Mouse (Mus musculus) monocyte, adult 5-6 weeks (primary cell): ENCODE results near the gene Dusp7. TPM values are rescaled to one million over a fixed set of nuclear protein-coding genes. Genes with fewer than 3 reads are reported as not detected.

Experiments used
- ATAC-seq: fragments of 153-309, 156-312 bp; replicated peaks from 2 replicates; pipeline ENCODE4 v1.8.0; 2017; ENCODE audit warnings: mild to moderate bottlenecking; ENCODE audit not compliant: low TSS enrichment, insufficient number of reproducible peaks, severe bottlenecking, poor library complexity, low FRiP score
- total RNA-seq: library from RNA; stranded (forward); fragments of 200-1000, 200-491, 200-594 nt; gene quantifications from 3 replicates; pipeline ENCODE4 v1.2.3, GENCODE M21; 2017

Dusp7 gene
- 8.7 to 21.2 TPM (median 12.2 TPM) in 3 replicates for total RNA-seq

DNA sequence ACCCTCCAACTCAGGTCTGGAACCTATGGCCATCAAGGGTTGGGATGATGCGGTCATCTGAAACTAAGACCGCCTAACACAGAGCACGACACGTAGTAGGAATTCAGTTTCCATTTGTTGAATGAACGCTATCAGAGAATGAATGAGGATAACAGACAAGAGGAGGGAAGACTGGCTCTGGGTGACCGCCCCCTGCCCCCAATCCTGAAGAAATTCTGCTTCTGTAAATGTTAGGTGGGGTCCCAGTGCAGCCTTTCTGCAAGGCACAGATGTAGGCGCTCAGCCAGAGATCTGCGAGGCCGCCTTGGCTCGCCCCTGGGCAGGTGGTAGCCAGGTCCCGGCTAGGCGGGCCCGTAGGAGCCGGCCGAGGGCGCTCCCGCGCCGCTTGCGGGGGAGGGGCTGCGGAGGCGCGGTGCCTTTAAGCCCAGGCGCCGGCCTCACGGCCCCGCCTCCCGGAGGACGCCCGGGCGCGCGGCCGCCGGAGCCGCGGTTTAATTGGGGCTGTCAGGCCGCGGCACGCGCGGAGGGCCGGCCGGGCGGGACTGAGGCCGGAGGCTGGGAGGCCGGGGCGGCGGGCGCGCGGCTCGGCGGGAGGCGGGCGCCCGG lies at the start of gene Dusp7:
Gene Dusp7, plus strand, starts transcription at position 521 of the 606 bp plus-strand sequence.
- ATAC-seq = no peak

DNA sequence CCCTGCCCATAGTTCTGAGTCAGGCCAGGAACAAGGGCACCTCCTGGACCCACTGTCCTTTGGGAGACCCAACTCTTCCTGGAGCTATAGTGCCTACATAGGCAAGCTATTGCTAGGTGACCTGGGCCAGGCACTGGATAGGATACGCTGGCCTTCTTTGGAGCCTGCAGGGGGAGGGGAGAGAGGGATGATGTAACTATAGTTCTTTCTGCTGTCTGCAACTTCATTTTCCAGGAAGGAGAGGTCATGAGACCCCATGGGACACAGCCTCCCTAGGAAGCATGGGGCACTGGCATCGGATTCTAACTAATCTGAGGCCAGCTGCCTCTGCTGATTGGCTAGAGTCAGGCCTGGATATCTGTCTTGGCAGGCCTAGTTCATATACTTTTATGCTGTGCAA lies 49.3 kb upstream of the Dusp7 start:
- no peak for ATAC-seq

GRCm38 (mm10) chr9:106322497-106322896 lies 45.9 kb upstream of the Dusp7 start:
- ATAC-seq = no peak

DNA sequence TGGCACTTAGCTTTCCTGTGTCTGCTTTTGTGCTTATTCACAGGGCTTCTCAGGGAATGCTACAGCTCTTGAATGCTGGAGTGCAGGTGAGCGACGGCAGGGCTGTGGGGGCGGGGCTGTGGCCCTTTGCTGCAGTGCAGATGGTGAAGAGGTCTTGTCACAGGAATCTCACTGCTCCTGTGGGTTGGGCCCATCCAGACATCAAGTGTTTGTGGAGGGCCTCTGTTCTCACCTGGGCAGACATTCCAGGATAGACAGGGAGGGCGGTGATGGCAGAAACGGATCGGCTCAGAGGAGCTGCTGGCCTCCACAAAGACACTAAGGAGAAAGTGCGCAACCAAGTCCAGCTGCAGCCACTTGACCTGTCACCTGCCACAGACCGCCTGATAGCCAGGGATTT lies 42.2 kb upstream of the Dusp7 start:
- ATAC-seq = no peak

GRCm38 (mm10) chr9:106327125-106327809 lies 41.2 kb upstream of the Dusp7 start:
- ATAC-seq = no peak

DNA sequence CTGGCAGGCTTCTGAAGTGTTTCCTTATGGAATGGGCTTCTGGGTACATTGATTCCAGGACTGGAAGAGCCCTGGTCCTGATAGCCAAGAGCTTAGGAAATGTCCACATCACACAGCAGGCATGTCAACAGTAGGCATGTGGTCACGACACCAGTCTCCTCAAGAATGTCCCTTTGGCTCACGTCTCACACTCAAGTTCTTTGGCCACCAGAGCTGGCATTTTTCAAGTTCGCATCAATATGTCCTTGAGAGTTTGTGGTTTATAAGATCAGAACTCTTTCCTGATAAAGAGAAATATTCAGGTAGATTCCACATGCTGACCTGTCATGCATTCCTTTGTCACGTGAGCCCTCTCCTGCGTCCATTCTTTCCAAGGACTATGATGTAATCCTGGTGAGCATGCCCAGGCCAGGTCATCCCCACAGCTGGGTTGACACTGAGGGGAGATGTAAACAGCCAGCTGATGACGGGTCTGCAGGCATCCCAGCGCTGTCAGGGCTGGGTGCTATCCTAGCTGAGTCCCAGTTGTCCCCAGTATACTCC lies 40.3 kb upstream of the Dusp7 start:
- ATAC-seq = no peak

DNA sequence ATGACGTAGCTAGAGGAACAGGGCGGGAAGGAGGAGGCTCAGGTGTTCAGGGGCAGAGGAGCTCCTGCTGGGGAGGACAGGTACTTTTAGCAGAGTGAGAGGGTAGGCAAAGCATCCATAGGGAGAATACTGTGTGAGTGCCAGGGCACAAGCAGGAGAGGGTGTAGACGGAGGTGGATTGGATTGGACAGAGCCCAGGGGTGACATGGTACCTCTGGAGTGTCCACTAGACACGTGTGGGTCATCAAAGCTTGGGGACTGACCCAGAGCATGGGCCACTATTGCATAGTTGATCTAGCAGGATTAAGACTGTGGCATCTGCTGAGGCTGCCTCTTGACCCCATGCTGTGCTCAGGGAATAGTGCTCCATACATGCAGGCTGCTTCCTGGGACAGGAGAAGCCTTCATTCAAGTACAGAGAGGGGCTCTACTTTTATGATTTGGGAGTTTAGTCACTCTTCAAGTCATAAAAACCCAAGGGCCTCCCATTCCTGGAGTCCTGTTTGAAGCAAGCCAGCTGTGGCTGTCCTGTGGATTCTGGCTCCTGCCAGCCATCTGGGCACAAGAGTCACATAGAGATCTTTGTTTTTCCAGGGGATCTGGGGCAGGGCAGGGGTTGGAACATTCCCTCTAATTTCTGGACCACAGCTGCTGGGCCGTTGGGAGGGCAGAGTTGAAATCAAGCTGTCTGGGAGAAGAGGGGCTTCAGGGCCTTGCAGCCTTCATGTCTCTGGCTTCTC lies 39.5 kb upstream of the Dusp7 start:
- no peak for ATAC-seq

DNA sequence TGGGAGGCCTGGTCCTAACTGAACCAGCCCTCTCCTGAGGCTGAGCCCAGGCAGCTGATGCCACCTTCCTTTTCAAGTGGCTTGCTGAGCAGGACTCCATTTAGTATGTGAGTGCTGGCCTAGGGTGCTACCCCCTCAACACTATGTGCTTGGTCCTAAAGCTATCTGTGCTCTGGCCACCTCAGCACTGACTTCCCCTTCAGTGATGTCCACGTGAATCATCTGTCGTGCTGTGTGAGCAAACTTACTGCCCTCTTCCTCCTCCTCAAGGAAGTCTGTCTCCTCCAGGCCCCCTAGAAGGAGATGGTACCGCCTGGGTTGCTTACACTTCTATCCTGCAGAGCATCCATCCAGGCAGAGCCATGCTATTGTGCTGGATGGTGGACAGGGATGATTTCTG lies 35.7 kb upstream of the Dusp7 start:
- ATAC-seq = no peak

DNA sequence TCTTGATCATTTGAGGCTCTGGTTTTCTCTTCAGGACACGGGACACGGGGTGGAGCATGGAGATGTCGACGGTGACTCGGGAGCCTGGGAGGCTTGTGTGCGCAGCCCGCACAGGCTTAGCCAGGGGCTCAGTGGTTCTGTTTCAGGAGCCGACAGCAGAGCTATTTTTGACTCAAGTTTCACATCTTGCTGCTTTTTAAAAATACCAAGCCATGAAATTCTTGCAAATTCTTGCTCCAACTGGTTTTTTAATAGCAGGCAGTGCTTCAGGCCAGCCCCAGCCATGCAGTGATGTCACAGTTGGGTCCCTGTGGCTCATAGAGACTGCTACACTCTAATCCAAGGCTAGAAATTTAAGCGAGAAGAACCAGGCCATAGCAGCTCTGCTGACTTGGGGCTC lies 30.8 kb upstream of the Dusp7 start:
- no peak for ATAC-seq

GRCm38 (mm10) chr9:106338462-106339172 lies 29.8 kb upstream of the Dusp7 start:
- ATAC-seq = no peak

- no peak for ATAC-seq
Observed at GRCm38 (mm10) chr9:106339173-106339558, 29.3 kb upstream of the Dusp7 start.

- no peak for ATAC-seq
Observed at GRCm38 (mm10) chr9:106339730-106340129, 28.7 kb upstream of the Dusp7 start.

- ATAC-seq = no peak
Observed at GRCm38 (mm10) chr9:106340501-106341312, 27.7 kb upstream of the Dusp7 start.

GRCm38 (mm10) chr9:106341313-106341686 lies 27.1 kb upstream of the Dusp7 start:
- ATAC-seq = no peak

- ATAC-seq = no peak
Observed at GRCm38 (mm10) chr9:106342573-106342972, 25.9 kb upstream of the Dusp7 start.

- no peak for ATAC-seq
Observed at GRCm38 (mm10) chr9:106345167-106345566, 23.3 kb upstream of the Dusp7 start.

- ATAC-seq = no peak
Observed at GRCm38 (mm10) chr9:106345630-106346029, 22.8 kb upstream of the Dusp7 start.

DNA sequence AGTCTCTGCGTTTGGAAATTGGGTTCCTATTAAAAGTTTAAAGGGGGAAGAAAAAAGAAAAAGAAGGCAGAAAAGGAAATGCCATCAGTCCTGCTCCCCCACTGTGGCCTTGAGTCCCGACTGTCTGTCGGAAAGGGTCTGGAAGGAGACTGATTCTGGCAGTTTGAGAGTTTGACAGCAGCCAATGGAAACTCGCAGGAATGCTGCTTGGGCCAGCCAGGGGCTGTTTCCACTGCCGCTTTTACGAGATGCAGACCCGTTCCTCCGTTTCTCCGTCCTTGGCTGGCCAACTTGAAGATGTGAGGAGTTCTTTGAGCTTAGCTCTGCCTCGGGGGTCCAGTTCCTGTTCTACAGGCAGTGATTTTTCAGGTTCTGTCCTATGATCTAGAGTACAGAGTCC lies 20.2 kb upstream of the Dusp7 start:
- ATAC-seq = no peak
